Mouse (Mus musculus) intestine, embryonic 16.5 days (tissue): ENCODE results near the gene Hoxd10. TPM values are rescaled to one million over a fixed set of nuclear protein-coding genes. Genes with fewer than 3 reads are reported as not detected.

Experiments used
- ATAC-seq: fragments of 200-750 bp; cut with Nextera tagmentation; 2 replicates; pipeline ENCODE4 v1.8.0; 2017; ENCODE audit warnings: moderate TSS enrichment, moderate library complexity
- H3K27ac ChIP-seq: fragments of 300-500 bp; sonication (generic); 2 replicates; pipeline ENCODE4 v1.5.1; 2014; ENCODE audit warnings: mild to moderate bottlenecking, low read length
- H3K27me3 ChIP-seq: fragments of 300-500 bp; sonication (generic); replicated peaks from 2 replicates; pipeline ENCODE4 v1.6.1; 2014; ENCODE audit warnings: low read length, control low read depth, mixed read lengths; ENCODE audit not compliant: control insufficient read depth, insufficient read depth
- H3K36me3 ChIP-seq: fragments of 300-500 bp; sonication (generic); 2 replicates; pipeline ENCODE4 v1.6.1; 2014; ENCODE audit warnings: low read length, control low read depth; ENCODE audit not compliant: control insufficient read depth, insufficient read depth
- H3K4me1 ChIP-seq: fragments of 300-500 bp; sonication (generic); 2 replicates; pipeline ENCODE4 v1.6.1; 2014; ENCODE audit warnings: low read length, control low read depth, mixed read lengths; ENCODE audit not compliant: control insufficient read depth, insufficient read depth
- H3K4me2 ChIP-seq: fragments of 300-500 bp; sonication (generic); 2 replicates; pipeline ENCODE4 v1.6.1; 2014; ENCODE audit warnings: low read depth, low read length, control low read depth
- H3K4me3 ChIP-seq: fragments of 300-500 bp; sonication (generic); 2 replicates; pipeline ENCODE4 v1.5.1; 2014; ENCODE audit warnings: mild to moderate bottlenecking, low read length
- H3K9ac ChIP-seq: fragments of 300-500 bp; sonication (generic); 2 replicates; pipeline ENCODE4 v1.6.1; 2014; ENCODE audit warnings: low read depth, low read length
- H3K9me3 ChIP-seq: fragments of 300-500 bp; sonication (generic); 2 replicates; pipeline ENCODE4 v1.6.1; 2016; ENCODE audit warnings: low read length, control low read depth; ENCODE audit not compliant: control insufficient read depth
- WGBS: fragments of 180-500 bp; shearing (Covaris S2); extraction: QIAGEN DNeasy Blood & Tissue Kit; methylation state at CpG from one replicate; pipeline ENCODE4 v1.1.7; 2014; 5-methylcytosine and 5-hydroxymethylcytosine counted together
- polyA plus RNA-seq: library from polyadenylated mRNA; unstranded; fragments of >200 nt; fragmentation: Nextera tagmentation; extraction: Ambion mirVana; gene quantifications from 2 replicates; pipeline ENCODE4 v1.2.1, GENCODE M21; 2015

Gene Hoxd10
- polyA plus RNA-seq, 1 experiment from 2014 or later = 4.4 TPM

- Histone ChIP-seq H3K27me3 (peaks cover 93% of the 10 kb centered on the region), H3K4me3 (peak overlapping the region; percentile 3; the same call in 1 of the 2 replicates), H3K36me3 (no peaks in the 10 kb centered on the region), H3K4me2 (no peak overlapping the region), H3K27ac (no peak overlapping the region), H3K9ac (no peak overlapping the region), H3K9me3 (no peaks in the 10 kb centered on the region), H3K4me1 (peaks cover 12% of the 10 kb centered on the region)
- WGBS = 2% methylated on average over 23 of the region's 23 CpGs
- no peak for ATAC-seq
Observed at GRCm38 (mm10) chr2:74679980-74680379, 11.7 kb upstream of the Hoxd10 start.

GRCm38 (mm10) chr2:74680561-74681398 is 10.9 kb upstream of the Hoxd10 start:
- ATAC-seq = no peak
- peaks cover 91% of the 10 kb centered on the region for H3K27me3 ChIP-seq
- H3K36me3 ChIP-seq = no peaks in the 10 kb centered on the region
- H3K4me2 ChIP-seq = no peak overlapping the region
- H3K4me3 ChIP-seq = peak overlapping the region; percentile 34; the same call in 1 of the 2 replicates
- 3% methylated on average over 21 of the region's 21 CpGs for WGBS
- no peaks in the 10 kb centered on the region for H3K9me3 ChIP-seq
- H3K27ac ChIP-seq = no peak overlapping the region
- H3K9ac ChIP-seq = no peak overlapping the region
- H3K4me1 ChIP-seq = peaks cover 12% of the 10 kb centered on the region

DNA sequence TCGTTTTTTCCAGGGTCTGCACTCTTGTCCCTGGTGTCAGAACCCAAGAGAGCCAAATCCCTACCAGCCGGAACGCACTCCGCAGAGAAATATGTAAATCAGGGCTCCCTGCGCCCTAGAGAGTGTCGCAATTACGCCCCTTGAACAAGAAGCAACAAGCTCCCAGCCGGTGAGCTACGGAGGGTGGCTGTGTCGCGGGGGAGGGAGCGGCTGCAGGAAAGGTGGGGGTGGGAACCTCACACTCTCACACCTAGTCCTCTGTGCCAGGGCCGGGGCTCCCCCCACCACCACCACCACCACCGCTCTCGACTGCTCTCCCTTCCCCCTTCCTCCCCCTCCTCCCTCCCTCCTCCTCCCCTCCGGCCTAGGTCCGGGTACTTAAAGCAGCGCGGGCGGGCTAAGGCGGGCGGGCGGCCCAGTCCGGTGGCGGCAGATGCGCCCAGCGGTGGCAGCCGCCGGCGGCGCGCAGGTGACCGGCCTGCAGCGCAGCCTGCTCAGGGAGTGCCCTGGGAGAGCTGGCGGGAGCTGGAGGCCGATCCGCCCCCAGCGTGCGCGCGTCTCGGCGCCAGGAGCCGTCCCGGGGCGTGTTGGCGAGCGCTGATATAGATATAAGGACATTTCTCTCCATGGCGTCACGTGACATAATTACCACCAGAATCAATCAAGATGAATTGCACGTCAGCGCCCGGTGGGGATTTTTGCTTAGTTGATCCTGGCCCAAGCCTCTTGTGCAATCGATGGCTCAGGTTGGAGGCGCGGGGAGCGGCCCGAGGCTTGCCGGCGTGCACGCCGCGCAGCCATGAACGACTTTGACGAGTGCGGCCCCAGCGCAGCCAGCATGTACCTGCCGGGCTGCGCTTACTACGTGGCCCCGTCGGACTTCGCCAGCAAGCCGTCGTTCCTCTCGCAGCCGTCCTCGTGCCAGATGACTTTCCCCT is 9.9 kb upstream of the Hoxd10 start:
- peak overlapping the region; percentile 34 for H3K4me3 ChIP-seq
- peak overlapping the region; percentile 42 for H3K4me2 ChIP-seq
- H3K36me3 ChIP-seq = no peaks in the 10 kb centered on the region
- peak; percentile 59 for ATAC-seq
- H3K27me3 ChIP-seq = peaks cover 86% of the 10 kb centered on the region
- no peaks in the 10 kb centered on the region for H3K9me3 ChIP-seq
- peaks cover 12% of the 10 kb centered on the region for H3K4me1 ChIP-seq
- H3K27ac ChIP-seq = no peak overlapping the region
- WGBS = under 1% methylated on average over 74 of the region's 78 CpGs
- 0 out of 2 replicates have a peak overlapping the region, but pooled peaks have one; percentile 10 for H3K9ac ChIP-seq

- H3K27me3 ChIP-seq = peaks cover 88% of the 10 kb centered on the region
- peak overlapping the region; percentile 43; the same call in 1 of the 2 replicates for H3K9ac ChIP-seq
- WGBS = under 1% methylated on average over 48 of the region's 51 CpGs
Observed at GRCm38 (mm10) chr2:74682796-74683195, 8.9 kb upstream of the Hoxd10 start.

GRCm38 (mm10) chr2:74683471-74683951 is 8.2 kb upstream of the Hoxd10 start:
- 3% methylated on average over 18 of the region's 18 CpGs for WGBS
- ATAC-seq = peak; percentile 31; the same call in 1 of the 2 replicates
- Histone ChIP-seq H3K4me3 (peak overlapping the region; percentile 34), H3K9me3 (no peaks in the 10 kb centered on the region), H3K4me1 (peaks cover 12% of the 10 kb centered on the region), H3K27me3 (peaks cover 87% of the 10 kb centered on the region), H3K27ac (no peak overlapping the region), H3K9ac (no peak overlapping the region), H3K4me2 (no peak overlapping the region), H3K36me3 (no peaks in the 10 kb centered on the region)

More at GRCm38 (mm10) chr2:74682796-74683195, 8.9 kb upstream of the Hoxd10 start:
- Histone ChIP-seq H3K4me3 (peak overlapping the region; percentile 34), H3K4me2 (peak overlapping the region; percentile 42), H3K4me1 (peaks cover 12% of the 10 kb centered on the region), H3K36me3 (no peaks in the 10 kb centered on the region), H3K9me3 (no peaks in the 10 kb centered on the region), H3K27ac (no peak overlapping the region)
- 0 out of 2 replicates have a peak, but pooled peaks have one; percentile 10 for ATAC-seq

DNA sequence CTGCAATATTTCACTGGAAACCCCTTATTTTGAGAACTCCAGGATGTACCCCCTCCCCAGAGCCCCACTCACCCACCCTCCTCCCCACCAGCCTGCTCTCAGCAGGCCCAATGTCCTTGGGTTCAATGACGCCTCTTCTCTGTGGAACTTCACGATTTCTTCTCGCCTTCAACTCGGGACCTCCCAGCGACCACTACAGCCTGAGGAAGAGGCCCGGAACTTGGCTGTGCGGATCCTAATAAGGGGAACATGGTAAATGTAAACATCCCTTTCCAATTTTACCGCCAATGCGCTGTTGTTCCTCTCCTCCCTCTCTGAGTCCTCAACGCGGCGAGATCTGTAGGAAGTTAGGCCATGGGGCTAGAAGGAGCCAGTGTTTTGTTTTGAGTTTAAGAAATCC is 7.6 kb upstream of the Hoxd10 start:
- H3K9me3 ChIP-seq = no peaks in the 10 kb centered on the region
- peaks cover 87% of the 10 kb centered on the region for H3K27me3 ChIP-seq
- H3K4me2 ChIP-seq = no peak overlapping the region
- peak overlapping the region; percentile 19 for H3K4me3 ChIP-seq
- no peak for ATAC-seq
- H3K36me3 ChIP-seq = no peaks in the 10 kb centered on the region
- no peak overlapping the region for H3K9ac ChIP-seq
- no peak overlapping the region for H3K27ac ChIP-seq
- peaks cover 12% of the 10 kb centered on the region for H3K4me1 ChIP-seq
- WGBS = 2% methylated on average over 12 of the region's 12 CpGs

DNA sequence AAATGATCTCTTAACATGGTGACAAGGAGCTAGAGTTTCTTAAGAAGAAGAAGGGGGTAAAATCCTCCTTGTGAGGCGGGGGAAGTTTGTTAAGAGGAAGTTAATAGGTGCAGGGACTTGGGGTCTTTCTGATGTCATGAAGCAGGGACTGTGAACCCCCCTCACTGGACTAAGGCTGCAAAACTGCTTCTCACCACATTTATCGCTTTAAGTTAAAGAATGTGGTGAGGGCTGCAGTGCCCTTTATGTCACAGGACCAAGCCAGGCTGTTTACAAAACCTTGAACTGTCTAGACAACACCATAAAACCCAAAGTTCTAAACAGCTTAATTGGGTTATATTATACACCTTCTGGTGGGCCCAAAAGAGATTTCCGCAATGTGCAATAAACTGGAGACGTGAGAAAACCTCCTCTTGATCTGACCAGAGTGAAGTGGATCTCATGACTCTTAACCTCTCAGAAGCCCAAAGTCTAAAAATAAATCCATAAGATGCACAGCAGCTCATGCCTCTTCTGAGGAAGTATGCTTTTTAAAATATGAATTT is 6.6 kb upstream of the Hoxd10 start:
- WGBS = 11% methylated on average over 4 of the region's 4 CpGs
- no peak overlapping the region for H3K27ac ChIP-seq

GRCm38 (mm10) chr2:74686301-74686987 is 5.3 kb upstream of the Hoxd10 start:
- H3K9ac ChIP-seq = no peak overlapping the region
- peak overlapping the region; percentile 5; the same call in 1 of the 2 replicates for H3K4me3 ChIP-seq
- peaks cover 81% of the 10 kb centered on the region for H3K27me3 ChIP-seq
- ATAC-seq = no peak
- no peaks in the 10 kb centered on the region for H3K9me3 ChIP-seq
- H3K36me3 ChIP-seq = no peaks in the 10 kb centered on the region
- WGBS = 5% methylated on average over 17 of the region's 17 CpGs
- H3K27ac ChIP-seq = no peak overlapping the region
- no peak overlapping the region for H3K4me2 ChIP-seq
- H3K4me1 ChIP-seq = peaks cover 12% of the 10 kb centered on the region

More for the DNA sequence above, 6.6 kb upstream of the Hoxd10 start:
- H3K4me3 ChIP-seq = no peak overlapping the region
- no peaks in the 10 kb centered on the region for H3K9me3 ChIP-seq
- H3K9ac ChIP-seq = no peak overlapping the region
- no peak overlapping the region for H3K4me2 ChIP-seq
- ATAC-seq = no peak
- no peaks in the 10 kb centered on the region for H3K36me3 ChIP-seq
- H3K4me1 ChIP-seq = peaks cover 12% of the 10 kb centered on the region
- H3K27me3 ChIP-seq = peaks cover 87% of the 10 kb centered on the region
